Mouse (Mus musculus) bone marrow macrophage, adult 2 months (primary cell): ENCODE measurements at regions not wholly inside any gene's neighbourhood (a gene's known extent, or its start where the extent isn't known, plus 50 kb on each side); places are given as distances from the start of the nearest gene placed in this dataset.
A peak's percentile ranks its signal among the peaks of the same experiment; 100 is the strongest.

Experiments
- H3K27ac ChIP-seq: 2 replicates; pipeline ENCODE4 v1.5.1; 2012; ENCODE audit warnings: low read depth, low read length; ENCODE audit not compliant: insufficient read depth
- H3K4me1 ChIP-seq: 2 replicates; pipeline ENCODE4 v1.6.1; 2012; ENCODE audit warnings: low read length; ENCODE audit not compliant: control insufficient read depth, insufficient read depth
- H3K4me3 ChIP-seq: 2 replicates; pipeline ENCODE4 v1.5.1; 2012; ENCODE audit warnings: mild to moderate bottlenecking, low read length, moderate library complexity; ENCODE audit not compliant: insufficient read depth
- CTCF ChIP-seq: IDR thresholded peaks from 2 replicates; pipeline ENCODE4 v1.5.1; 2012; ENCODE audit warnings: low read depth, mild to moderate bottlenecking, low read length, moderate library complexity
- POLR2A ChIP-seq: IDR thresholded peaks from 2 replicates; pipeline ENCODE4 v1.6.1; 2012; ENCODE audit warnings: mild to moderate bottlenecking, low read depth, low read length, borderline replicate concordance

GRCm38 (mm10) chr16:78247189-78247588 lies 54.1 kb upstream of the Cxadr start:
- no peak overlapping the region for H3K27ac ChIP-seq
- TF ChIP-seq CTCF: no peak
- TF ChIP-seq POLR2A: no peak
- no peaks in the 10 kb centered on the region for H3K4me1 ChIP-seq
- no peak overlapping the region for H3K4me3 ChIP-seq

GRCm38 (mm10) chr16:78242678-78243077 lies 58.6 kb upstream of the Cxadr start:
- TF ChIP-seq CTCF: no peak
- TF ChIP-seq POLR2A: no peak
- Histone ChIP-seq H3K27ac (no peak overlapping the region), H3K4me1 (0 out of 2 replicates have a peak, but pooled peaks cover 3% of the 10 kb centered on the region), H3K4me3 (no peak overlapping the region)

GRCm38 (mm10) chr16:78240152-78240551 lies 61.1 kb upstream of the Cxadr start:
- no peak overlapping the region for H3K4me3 ChIP-seq
- TF ChIP-seq POLR2A (no peak), CTCF (no peak)

GRCm38 (mm10) chr16:78238052-78238701 lies 63.1 kb upstream of the Cxadr start:
- TF ChIP-seq POLR2A (no peak), CTCF (peak; percentile 6; the same call in 1 of the 2 replicates)
- Histone ChIP-seq H3K4me1 (peaks cover 7% of the 10 kb centered on the region; the same call in 1 of the 2 replicates), H3K27ac (no peak overlapping the region), H3K4me3 (peak overlapping the region; percentile 44)

More at GRCm38 (mm10) chr16:78240152-78240551, 61.1 kb upstream of the Cxadr start:
- no peak overlapping the region for H3K27ac ChIP-seq
- peaks cover 7% of the 10 kb centered on the region; the same call in 1 of the 2 replicates for H3K4me1 ChIP-seq

GRCm38 (mm10) chr16:78237641-78238051 lies 63.6 kb upstream of the Cxadr start:
- Histone ChIP-seq H3K4me3 (peak overlapping the region; percentile 44), H3K27ac (no peak overlapping the region), H3K4me1 (peaks cover 7% of the 10 kb centered on the region; the same call in 1 of the 2 replicates)
- no peak for TF ChIP-seq POLR2A

- peaks cover 7% of the 10 kb centered on the region; the same call in 1 of the 2 replicates for H3K4me1 ChIP-seq
- TF ChIP-seq CTCF: no peak
- TF ChIP-seq POLR2A: no peak
- H3K4me3 ChIP-seq: peak overlapping the region; percentile 44
- no peak overlapping the region for H3K27ac ChIP-seq
Observed at GRCm38 (mm10) chr16:78236746-78237640, 64.3 kb upstream of the Cxadr start.

GRCm38 (mm10) chr16:78232205-78232604 lies 69.1 kb upstream of the Cxadr start:
- TF ChIP-seq CTCF (no peak), POLR2A (no peak)
- Histone ChIP-seq H3K27ac (no peak overlapping the region), H3K4me1 (peaks cover 4% of the 10 kb centered on the region; the same call in 1 of the 2 replicates), H3K4me3 (no peak overlapping the region)

GRCm38 (mm10) chr16:78229013-78229412 lies 72.3 kb upstream of the Cxadr start:
- TF ChIP-seq CTCF (no peak), POLR2A (no peak)
- H3K4me3 ChIP-seq: no peak overlapping the region
- no peaks in the 10 kb centered on the region for H3K4me1 ChIP-seq
- H3K27ac ChIP-seq: no peak overlapping the region

GRCm38 (mm10) chr16:78222377-78222776 lies 78.9 kb upstream of the Cxadr start:
- H3K27ac ChIP-seq: no peak overlapping the region
- no peak for TF ChIP-seq CTCF
- no peak for TF ChIP-seq POLR2A
- H3K4me1 ChIP-seq: no peaks in the 10 kb centered on the region
- no peak overlapping the region for H3K4me3 ChIP-seq

- no peak overlapping the region for H3K27ac ChIP-seq
- no peaks in the 10 kb centered on the region for H3K4me1 ChIP-seq
- TF ChIP-seq POLR2A: no peak
- no peak overlapping the region for H3K4me3 ChIP-seq
Observed at GRCm38 (mm10) chr16:78221781-78222180, 79.5 kb upstream of the Cxadr start.
